Mouse (Mus musculus): ENCODE data around the gene Topbp1.

DNA sequence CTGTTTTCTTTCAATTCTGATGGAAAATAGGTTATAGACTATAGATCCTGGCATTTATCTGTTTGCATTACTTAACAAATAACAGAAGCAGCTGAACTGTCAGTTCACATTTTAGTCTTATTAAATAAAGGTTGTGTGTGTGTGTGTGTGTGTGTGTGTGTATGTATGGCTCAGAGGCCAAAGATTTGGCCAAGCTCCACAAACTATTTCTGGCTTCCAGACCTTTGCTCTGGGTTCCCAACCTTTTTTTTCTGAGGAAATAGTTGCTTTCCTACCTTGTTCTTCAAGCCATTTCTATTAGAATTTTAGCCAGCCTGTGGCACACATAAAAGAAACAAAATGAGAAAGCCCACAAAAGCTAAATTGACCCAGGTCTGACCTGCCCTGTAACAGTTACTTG, 43.8 kb downstream of the Topbp1 start:
- TF ChIP-seq CTCF (IDR thresholded peaks at IDR 0.05; ENCODE audit: control insufficient read depth, insufficient read depth, insufficient read length) (no peak), CEBPB (IDR thresholded peaks at IDR 0.05; ENCODE audit: low read depth) (no peak)
